Mouse (Mus musculus) neural tube, embryonic 11.5 days (tissue): ENCODE data around the gene Tldc2. TPM values are rescaled to one million over a fixed set of nuclear protein-coding genes. Genes with fewer than 3 reads are reported as not detected.

Experiments used
- ATAC-seq: fragments of 200-750 bp; cut with Nextera tagmentation; 2 replicates; pipeline ENCODE4 v1.8.0; 2017; ENCODE audit warnings: moderate number of reproducible peaks, mild to moderate bottlenecking, moderate TSS enrichment, moderate library complexity; ENCODE audit not compliant: insufficient read depth, low FRiP score, low TSS enrichment
- DNase-seq: peaks from one replicate; pipeline ENCODE4 v3.0.0-alpha.2; 2015; ENCODE audit warnings: low spot score
- H3K27ac ChIP-seq: fragments of 300-500 bp; sonication (generic); 2 replicates; pipeline ENCODE4 v1.5.1; 2014; ENCODE audit warnings: low read depth, mild to moderate bottlenecking, low read length
- H3K27me3 ChIP-seq: fragments of 300-500 bp; sonication (generic); 2 replicates; pipeline ENCODE4 v1.6.1; 2014; ENCODE audit warnings: mild to moderate bottlenecking, low read length, mixed read lengths; ENCODE audit not compliant: control insufficient read depth, insufficient read depth
- H3K36me3 ChIP-seq: fragments of 300-500 bp; sonication (generic); 2 replicates; pipeline ENCODE4 v1.6.1; 2014; ENCODE audit warnings: mild to moderate bottlenecking, low read length, moderate library complexity, mixed read lengths; ENCODE audit not compliant: control insufficient read depth, insufficient read depth
- H3K4me1 ChIP-seq: fragments of 300-500 bp; sonication (generic); 2 replicates; pipeline ENCODE4 v1.6.1; 2014; ENCODE audit warnings: low read length, mixed read lengths; ENCODE audit not compliant: control insufficient read depth, insufficient read depth
- H3K4me2 ChIP-seq: fragments of 300-500 bp; sonication (generic); 2 replicates; pipeline ENCODE4 v1.6.1; 2014; ENCODE audit warnings: low read depth, mild to moderate bottlenecking, moderate library complexity
- H3K4me3 ChIP-seq: fragments of 300-500 bp; sonication (generic); 2 replicates; pipeline ENCODE4 v1.5.1; 2014; ENCODE audit warnings: low read depth, low read length
- H3K9ac ChIP-seq: fragments of 300-500 bp; sonication (generic); 2 replicates; pipeline ENCODE4 v1.6.1; 2014; ENCODE audit warnings: mild to moderate bottlenecking, low read length
- H3K9me3 ChIP-seq: fragments of 300-500 bp; sonication (generic); 2 replicates; pipeline ENCODE4 v1.6.1; 2016; ENCODE audit warnings: low read length; ENCODE audit not compliant: control insufficient read depth
- WGBS: fragments of 180-500 bp; shearing (Covaris S2); extraction: QIAGEN DNeasy Blood & Tissue Kit; methylation state at CpG from one replicate; pipeline ENCODE4 v1.1.7; 2014; 5-methylcytosine and 5-hydroxymethylcytosine counted together
- polyA plus RNA-seq: library from polyadenylated mRNA; unstranded; fragments of >200 nt; fragmentation: Nextera tagmentation; extraction: Ambion mirVana; gene quantifications from 2 replicates; pipeline ENCODE4 v1.2.1, GENCODE M21; 2014

Gene Tldc2
- polyA plus RNA-seq, 1 experiment from 2014 or later, result not detected

DNA sequence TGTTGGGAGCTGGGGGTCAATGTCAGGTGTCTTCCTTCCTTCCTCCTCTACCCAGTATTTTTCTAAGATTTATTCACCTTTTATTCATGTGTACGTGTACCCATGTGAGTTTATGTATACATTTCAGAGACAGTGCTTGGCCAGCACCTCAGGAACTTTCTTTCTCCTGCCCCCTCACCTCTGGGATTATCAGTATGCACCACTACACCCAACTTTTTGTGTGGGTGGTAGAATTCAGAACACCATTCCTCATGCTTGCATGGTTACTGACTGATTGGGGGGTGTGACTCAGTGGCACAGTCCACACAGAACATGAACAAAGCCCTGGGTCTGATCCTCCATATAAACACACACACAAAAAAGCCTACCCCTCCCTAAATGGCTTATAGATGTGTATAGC is 45.2 kb downstream of the Tldc2 start:
- 100% methylated on average over 1 of the region's 1 CpGs for WGBS
- Histone ChIP-seq H3K9me3 (no peaks in the 10 kb centered on the region), H3K4me2 (no peak overlapping the region), H3K9ac (no peak overlapping the region), H3K27me3 (no peaks in the 10 kb centered on the region), H3K27ac (no peak overlapping the region), H3K36me3 (no peaks in the 10 kb centered on the region), H3K4me1 (no peaks in the 10 kb centered on the region), H3K4me3 (no peak overlapping the region)
- DNase-seq (no peak), ATAC-seq (no peak)

DNA sequence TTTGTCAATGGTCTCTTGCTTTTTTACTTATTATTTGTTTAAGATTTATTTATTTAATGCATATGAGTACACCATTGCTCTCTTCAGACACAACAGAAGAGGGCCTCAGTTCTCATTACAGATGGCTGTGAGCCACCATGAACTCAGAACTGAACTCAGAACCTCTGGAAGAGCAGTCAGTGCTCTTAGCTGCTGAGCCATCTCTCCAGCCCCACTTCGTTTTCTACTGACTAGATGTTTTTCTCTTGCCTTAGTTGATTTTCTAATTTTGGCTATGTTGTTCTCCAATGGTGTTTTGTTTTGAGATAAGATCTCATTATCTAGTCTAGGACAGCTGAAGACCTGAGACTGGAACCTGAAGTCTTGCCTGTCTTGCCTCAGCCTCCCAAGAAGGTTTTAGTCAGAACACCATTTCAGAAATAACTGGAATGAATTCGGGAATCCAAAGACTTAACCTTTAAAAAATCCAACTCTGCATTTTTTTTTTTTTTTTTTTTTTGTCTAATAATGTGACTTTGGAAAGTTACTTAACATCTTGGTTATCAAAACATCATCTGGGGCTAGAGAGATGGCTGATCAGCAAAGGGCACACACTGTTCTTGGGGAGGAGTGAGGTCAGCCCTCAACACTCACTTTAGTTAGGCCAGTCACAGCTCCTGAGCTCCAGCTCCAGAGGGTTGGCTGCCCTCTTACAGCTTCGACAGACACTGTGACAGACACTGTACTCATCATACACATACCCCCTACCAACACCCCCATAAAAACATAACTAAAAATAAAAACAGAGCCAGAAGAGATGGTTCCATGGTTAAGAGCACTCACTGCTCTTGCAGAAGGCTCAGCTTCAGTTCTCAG is 46.1 kb downstream of the Tldc2 start:
- 88% methylated on average over 3 of the region's 3 CpGs for WGBS
- Histone ChIP-seq H3K4me2 (no peak overlapping the region), H3K9me3 (no peaks in the 10 kb centered on the region), H3K4me1 (no peaks in the 10 kb centered on the region), H3K4me3 (no peak overlapping the region), H3K9ac (no peak overlapping the region), H3K27ac (no peak overlapping the region), H3K27me3 (no peaks in the 10 kb centered on the region), H3K36me3 (no peaks in the 10 kb centered on the region)
- DNase-seq (no peak), ATAC-seq (no peak)

- DNase-seq (no peak), ATAC-seq (no peak)
- Histone ChIP-seq H3K4me2 (peak overlapping the region; percentile 91), H3K27ac (no peak overlapping the region), H3K9ac (peak overlapping the region; percentile 69), H3K4me3 (peak overlapping the region; percentile 71), H3K9me3 (no peaks in the 10 kb centered on the region), H3K36me3 (no peaks in the 10 kb centered on the region), H3K27me3 (no peaks in the 10 kb centered on the region), H3K4me1 (no peaks in the 10 kb centered on the region)
- 24% methylated on average over 11 of the region's 11 CpGs for WGBS
These were observed 47.1 kb downstream of the Tldc2 start for GRCm38 (mm10) chr2:157133769-157134478.

DNA sequence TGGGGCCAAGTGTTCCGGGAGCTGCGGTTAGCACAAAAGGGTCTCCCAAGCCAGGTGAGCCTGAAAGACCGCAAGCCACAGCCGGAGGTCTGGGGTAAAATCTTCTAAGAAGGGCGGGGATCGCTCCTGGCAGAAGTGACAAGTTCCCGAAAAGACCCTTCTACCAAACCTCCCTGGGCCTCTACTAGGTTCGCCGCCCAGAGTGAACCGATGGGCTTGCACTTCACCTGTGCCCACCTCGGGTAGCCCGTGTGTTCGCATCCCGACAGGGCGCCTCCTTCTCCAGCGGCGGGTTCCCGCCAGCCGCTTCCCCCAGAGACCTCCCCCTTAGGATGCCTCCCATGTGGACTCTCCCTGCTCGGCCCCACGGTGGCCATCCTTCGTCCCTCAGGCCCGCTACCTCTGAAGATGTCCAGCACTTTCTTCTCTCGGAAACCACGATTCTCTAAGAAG is 47.6 kb downstream of the Tldc2 start:
- Histone ChIP-seq H3K4me1 (no peaks in the 10 kb centered on the region), H3K27me3 (no peaks in the 10 kb centered on the region), H3K27ac (no peak overlapping the region), H3K36me3 (no peaks in the 10 kb centered on the region), H3K9ac (peak overlapping the region; percentile 69), H3K9me3 (no peaks in the 10 kb centered on the region), H3K4me2 (peak overlapping the region; percentile 91), H3K4me3 (peak overlapping the region; percentile 71)
- ATAC-seq (peak; percentile 60), DNase-seq (no peak)
- WGBS, result under 1% methylated on average over 25 of the region's 25 CpGs

GRCm38 (mm10) chr2:157135014-157135413 is 48.2 kb downstream of the Tldc2 start, which contains the start of gene Samhd1:
Gene Samhd1, minus strand, starts transcription at chr2:157135265.
- Histone ChIP-seq H3K4me2 (peak within 1 kb of the TSS; percentile 91), H3K27ac (no peak within 1 kb of the TSS), H3K4me3 (peak within 1 kb of the TSS; percentile 71), H3K9me3 (no peaks in the 10 kb centered on the region), H3K9ac (peak within 1 kb of the TSS; percentile 69), H3K4me1 (no peaks in the 10 kb centered on the region), H3K36me3 (no peaks in the 10 kb centered on the region), H3K27me3 (no peaks in the 10 kb centered on the region)
- ATAC-seq (peak; percentile 85), DNase-seq (peak; percentile 95)
- WGBS, result under 1% methylated on average over 32 of the region's 32 CpGs

DNA sequence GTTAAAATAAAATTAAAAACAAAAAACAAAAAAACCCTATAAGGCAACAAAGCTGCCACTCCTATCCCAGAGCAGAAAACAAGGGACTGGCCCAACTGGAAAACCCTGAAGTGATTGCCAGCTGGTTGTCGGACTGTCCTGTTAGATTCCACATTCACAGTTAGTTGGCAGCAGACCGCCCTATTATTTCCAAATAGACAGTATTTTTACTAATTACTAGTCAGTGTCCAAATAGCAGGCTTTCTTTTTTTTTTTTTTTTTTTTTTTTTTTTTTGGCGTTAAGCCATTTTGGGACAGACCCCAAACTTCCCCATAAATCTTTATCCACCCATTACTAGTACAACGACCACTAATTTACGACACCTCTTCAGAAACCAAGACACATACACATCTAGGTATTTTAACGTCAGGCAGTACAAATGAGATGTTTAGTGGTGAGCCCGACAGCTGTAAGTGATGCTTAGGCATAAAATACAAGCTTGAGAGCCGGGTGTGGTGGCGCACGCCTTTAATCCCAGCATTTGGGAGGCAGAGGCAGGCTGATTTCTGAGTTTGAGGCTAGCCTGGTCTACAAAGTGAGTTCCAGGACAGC is 48.8 kb downstream of the Tldc2 start:
- 85% methylated on average over 10 of the region's 10 CpGs for WGBS
- Histone ChIP-seq H3K4me1 (no peaks in the 10 kb centered on the region), H3K9me3 (no peaks in the 10 kb centered on the region), H3K27me3 (no peaks in the 10 kb centered on the region), H3K27ac (no peak overlapping the region), H3K9ac (peak overlapping the region; percentile 69), H3K36me3 (no peaks in the 10 kb centered on the region), H3K4me3 (peak overlapping the region; percentile 71), H3K4me2 (peak overlapping the region; percentile 91)
- ATAC-seq (0 out of 2 replicates have a peak, but pooled peaks have one; percentile 13), DNase-seq (no peak)

GRCm38 (mm10) chr2:157136176-157136575 is 49.3 kb downstream of the Tldc2 start:
- DNase-seq (no peak), ATAC-seq (no peak)
- 92% methylated on average over 4 of the region's 4 CpGs for WGBS
- Histone ChIP-seq H3K9ac (no peak overlapping the region), H3K36me3 (no peaks in the 10 kb centered on the region), H3K27ac (no peak overlapping the region), H3K27me3 (no peaks in the 10 kb centered on the region), H3K9me3 (no peaks in the 10 kb centered on the region), H3K4me3 (no peak overlapping the region), H3K4me1 (no peaks in the 10 kb centered on the region), H3K4me2 (no peak overlapping the region)

- H3K36me3 ChIP-seq, result no peaks in the 10 kb centered on the region
- no peak overlapping the region for H3K9ac ChIP-seq
- ATAC-seq, result no peak
- H3K4me3 ChIP-seq, result no peak overlapping the region
- H3K4me2 ChIP-seq, result no peak overlapping the region
- H3K4me1 ChIP-seq, result no peaks in the 10 kb centered on the region
- no peak for DNase-seq
- no peaks in the 10 kb centered on the region for H3K27me3 ChIP-seq
- 95% methylated on average over 2 of the region's 2 CpGs for WGBS
- H3K27ac ChIP-seq, result no peak overlapping the region
- H3K9me3 ChIP-seq, result no peaks in the 10 kb centered on the region
These were observed 49.8 kb downstream of the Tldc2 start for GRCm38 (mm10) chr2:157136646-157137045.
